In the genomic region with DNA sequence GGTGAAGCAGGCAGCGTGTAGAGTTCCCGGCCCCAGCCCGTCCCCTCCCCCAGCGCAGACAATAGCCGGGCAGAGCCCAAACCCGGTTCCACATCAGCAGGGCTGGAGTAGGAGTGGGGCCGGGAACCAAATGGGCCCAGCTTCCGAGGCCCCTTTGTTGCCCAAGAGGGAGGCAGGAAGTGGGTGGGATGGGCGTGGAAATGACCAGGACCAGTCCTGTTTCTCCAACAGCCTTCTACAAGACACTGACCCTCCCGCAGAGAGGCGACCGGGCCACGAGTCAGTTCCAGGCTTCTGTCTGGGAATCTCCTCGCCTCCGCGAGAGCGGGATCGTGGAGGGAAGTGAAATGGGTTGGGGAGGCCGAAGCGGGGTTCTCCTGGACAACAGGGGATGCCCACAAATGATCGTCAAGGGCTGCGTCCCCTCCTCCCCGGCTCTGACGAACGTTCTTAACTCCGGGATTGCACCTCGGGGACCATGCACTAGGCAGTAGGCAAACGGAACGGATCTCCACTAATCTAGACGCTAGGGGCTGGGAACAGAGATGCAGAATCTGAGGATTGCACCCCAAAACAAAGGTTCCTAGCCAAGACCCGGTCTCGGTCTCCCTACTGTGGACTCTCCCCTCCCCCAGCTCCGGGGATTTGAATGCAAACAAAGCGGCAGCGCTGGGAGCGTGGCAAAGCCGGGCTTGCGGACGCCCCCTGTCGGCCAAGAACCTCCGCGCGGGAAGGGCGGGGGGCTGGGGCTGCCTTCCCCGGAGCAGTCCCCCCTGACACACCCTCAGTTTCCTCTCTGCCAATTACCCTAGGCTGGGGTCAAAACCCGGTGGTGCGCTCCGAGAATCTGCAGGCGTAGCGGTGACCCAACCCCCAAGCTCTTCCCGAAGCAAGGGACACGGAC, we compare ENCODE assay signal across 8 mouse cellular contexts. TPM values are rescaled to one million over a fixed set of nuclear protein-coding genes. Genes with fewer than 3 reads are reported as not detected.
DNase-seq lines count a peak whose midpoint lies in the region; ATAC-seq and TF ChIP-seq lines count a peak whose summit lies in the region.

No protein-coding gene starts in this region.

- no peaks in the 10 kb centered on the region for H3K9me3 ChIP-seq in CH12.LX (replicated peaks; ENCODE audit: low read length)
- no peaks in the 10 kb centered on the region for H3K9me3 ChIP-seq in forebrain, embryonic 15.5 days
- no peaks in the 10 kb centered on the region for H3K9me3 ChIP-seq in neural tube, embryonic 15.5 days (replicated peaks)

- peak; percentile 24 for TF ChIP-seq RAD21 in CH12.LX (IDR thresholded peaks at IDR 0.05; ENCODE audit: low read depth, low read length)

- ATAC-seq in forebrain, embryonic 15.5 days (replicated peaks), result peak; percentile 86
- ATAC-seq in neural tube, embryonic 15.5 days (ENCODE audit: low FRiP score), result peak; percentile 84

- peak overlapping the region; percentile 5; the same call in 1 of the 2 replicates for H3K27ac ChIP-seq in CH12.LX (ENCODE audit: insufficient read depth, low read depth)
- peak overlapping the region; percentile 98 for H3K27ac ChIP-seq in forebrain, embryonic 15.5 days (replicated peaks)
- H3K27ac ChIP-seq in neural tube, embryonic 15.5 days (replicated peaks), result peak overlapping the region; percentile 96

- peak overlapping the region; percentile 60 for H3K9ac ChIP-seq in CH12.LX (ENCODE audit: insufficient read depth, low read depth)
- H3K9ac ChIP-seq in forebrain, embryonic 15.5 days (replicated peaks), result peak overlapping the region; percentile 100
- H3K9ac ChIP-seq in neural tube, embryonic 15.5 days (replicated peaks), result peak overlapping the region; percentile 97

- H3K4me2 ChIP-seq in CH12.LX (ENCODE audit: insufficient read depth, low read depth, poor library complexity, severe bottlenecking), result peak overlapping the region; percentile 97
- peak overlapping the region; percentile 94 for H3K4me2 ChIP-seq in forebrain, embryonic 15.5 days (replicated peaks)
- peak overlapping the region; percentile 95 for H3K4me2 ChIP-seq in neural tube, embryonic 15.5 days

- peaks cover 14 to 50% of the 10 kb centered on the region in 2 experiments for H3K4me1 ChIP-seq in CH12.LX (ENCODE audit: control insufficient read depth in 1 of 2, insufficient read depth in 2 of 2)
- peaks cover 33% of the 10 kb centered on the region for H3K4me1 ChIP-seq in forebrain, embryonic 15.5 days
- peaks cover 40% of the 10 kb centered on the region for H3K4me1 ChIP-seq in neural tube, embryonic 15.5 days

- peaks cover 38% of the 10 kb centered on the region for H3K27me3 ChIP-seq in CH12.LX (replicated peaks)
- H3K27me3 ChIP-seq in forebrain, embryonic 15.5 days, result 0 out of 2 replicates have a peak, but pooled peaks cover 3% of the 10 kb centered on the region
- no peaks in the 10 kb centered on the region for H3K27me3 ChIP-seq in neural tube, embryonic 15.5 days (replicated peaks)

- peak; percentile 33; the same call in 1 of the 2 replicates for TF ChIP-seq EP300 in CH12.LX (IDR thresholded peaks at IDR 0.05; ENCODE audit: low read length)

- in situ Hi-C loops in CH12.LX (cut with MboI; ENCODE audit: low pct_ligation_motif_present, low pct_unique_long_range_greater_than_20kb, low sequenced_read_pairs), result loop anchor here (5.0 kb wide), 1 partner anchor 75 kb away; no protein-coding TSS in a partner anchor

- intact Hi-C loops in heart, postnatal 25 days (cut with DNase I), result loop anchor here (2.0 kb wide), 1 partner anchor 78 kb away; no protein-coding TSS in a partner anchor

- H3K36me3 ChIP-seq in CH12.LX (replicated peaks in 1 of 2; ENCODE audit: control insufficient read depth in 1 of 2, insufficient read depth in 1 of 2, low read length in 1 of 2), result peaks cover 12 to 18% of the 10 kb centered on the region in 2 experiments
- H3K36me3 ChIP-seq in forebrain, embryonic 15.5 days, result peaks cover 35% of the 10 kb centered on the region
- peaks cover 29% of the 10 kb centered on the region for H3K36me3 ChIP-seq in neural tube, embryonic 15.5 days

- peak in 1 of 2 experiments; percentile 76; a peak in 2 of 4 replicates for TF ChIP-seq CTCF in CH12.LX (conservative IDR thresholded peaks at IDR 0.05 in 1 of 2, IDR thresholded peaks at IDR 0.05 in 1 of 2; ENCODE audit: low read depth in 2 of 2, low read length in 2 of 2)

- peak overlapping the region; percentile 58 to 77 (median 71) for H3K4me3 ChIP-seq in CH12.LX (replicated peaks in 1 of 3; ENCODE audit: low read depth in 2 of 3, low read length in 2 of 3, poor library complexity in 1 of 3)
- peak overlapping the region; percentile 79 for H3K4me3 ChIP-seq in forebrain, embryonic 15.5 days
- peak overlapping the region; percentile 96 for H3K4me3 ChIP-seq in neural tube, embryonic 15.5 days (replicated peaks)

- no peak; the same call in 1 of the 2 replicates for TF ChIP-seq POLR2A in CH12.LX (IDR thresholded peaks at IDR 0.05; ENCODE audit: low read depth, low read length)

- dilution Hi-C loops in CH12.LX (cut with MboI; ENCODE audit: extremely low pct_ligation_motif_present, extremely low pct_unique_long_range_greater_than_20kb, low sequenced_read_pairs), result no loop called here

- WGBS in forebrain, embryonic 15.5 days, result under 1% methylated on average over 52 of the region's 52 CpGs
- WGBS in neural tube, embryonic 15.5 days, result under 1% methylated on average over 50 of the region's 52 CpGs

- peak; percentile 77 for DNase-seq in CH12.LX (ENCODE audit: extremely low read depth)
- peak; percentile 67 for DNase-seq in c-Kit-positive CD71-negative TER-119-negative erythroid progenitor cells, embryonic 14.5 days (ENCODE audit: low read depth)
- DNase-seq in heart, postnatal 25 days (ENCODE audit: low spot score), result peak; percentile 90
- DNase-seq in layer of hippocampus, adult 18-20 months (ENCODE audit: low spot score in 2 of 2), result peak; percentile 83 to 95
- DNase-seq in lung, adult 18-20 months, result peak; percentile 91 to 95
- DNase-seq in testis, postnatal 14 days (ENCODE audit: low spot score), result peak; percentile 85

- no peaks in the 10 kb centered on the region for H3K79me2 ChIP-seq in CH12.LX (replicated peaks; ENCODE audit: control insufficient read depth, extremely low read depth, insufficient read depth, poor library complexity, severe bottlenecking)

TF ChIP-seq in CH12.LX, 34 proteins besides CTCF, POLR2A, EP300 and RAD21 (continues in another document):
- TF ChIP-seq USF1 (IDR thresholded peaks at IDR 0.05; ENCODE audit: low read depth, low read length) (no peak), TBP (conservative IDR thresholded peaks at IDR 0.05; ENCODE audit: low read depth, low read length) (no peak), MAX (IDR thresholded peaks at IDR 0.05; ENCODE audit: low read length) (peak; percentile 86), JUND (conservative IDR thresholded peaks at IDR 0.05; ENCODE audit: low read depth, low read length) (no peak), KAT2A (IDR thresholded peaks at IDR 0.05; ENCODE audit: insufficient replicate concordance, low read length) (0 out of 2 replicates have a peak, but pooled peaks have one; percentile 44), BHLHE40 (IDR thresholded peaks at IDR 0.05; ENCODE audit: low read depth, low read length) (0 out of 2 replicates have a peak, but pooled peaks have one; percentile 35), RCOR1 (conservative IDR thresholded peaks at IDR 0.05; ENCODE audit: low read depth, low read length) (0 out of 2 replicates have a peak, but pooled peaks have one; percentile 27), ETS1 (conservative IDR thresholded peaks at IDR 0.05; ENCODE audit: low read depth, low read length) (peak; percentile 39)

RNA-seq across cellular contexts. Expression of a gene that starts 1.3 kb away (rescaled TPM):
- total RNA-seq in CH12.LX (2012; rRNA removed) (2.2 and 3.4 TPM in 2 replicates), CH12.LX (2014; rRNA removed) (0.63 and 0.70 TPM in 2 replicates)
- 1.5 and 1.7 TPM in 2 replicates for polyA plus RNA-seq in CH12.LX (2012; ENCODE audit: insufficient read length, low read depth)
- polyA plus RNA-seq in forebrain, embryonic 15.5 days (2015; fragmentation: Nextera tagmentation; extraction: Ambion mirVana), result 38.2 and 38.6 TPM in 2 replicates
- 10 to 100 TPM; 14.8 to 15.7 TPM for total RNA-seq in heart, postnatal 25 days (2021)
- 10 to 100 TPM in 1 of 2 experiments, 1 to 10 TPM in 1; 9.7 to 10.6 TPM for total RNA-seq in layer of hippocampus, adult 18-20 months (2021)
- 20.5 and 20.8 TPM in 2 replicates for polyA plus RNA-seq in neural tube, embryonic 15.5 days (2015; fragmentation: Nextera tagmentation; extraction: Ambion mirVana)

RNA-seq across cellular contexts. Expression of a gene that starts 9.6 kb away (rescaled TPM):
- total RNA-seq in CH12.LX (2012; rRNA removed) (11.6 and 14.8 TPM in 2 replicates), CH12.LX (2014; rRNA removed) (4.3 and 5.1 TPM in 2 replicates)
- 8.5 and 11.6 TPM in 2 replicates for polyA plus RNA-seq in CH12.LX (2012; ENCODE audit: insufficient read length, low read depth)
- 18.2 and 19.2 TPM in 2 replicates for polyA plus RNA-seq in forebrain, embryonic 15.5 days (2015; fragmentation: Nextera tagmentation; extraction: Ambion mirVana)
- total RNA-seq in heart, postnatal 25 days (2021), result 1 to 10 TPM; 5.6 to 8.1 TPM
- total RNA-seq in layer of hippocampus, adult 18-20 months (2021), result 10 to 100 TPM; 11.1 TPM
- 29.4 and 33.0 TPM in 2 replicates for polyA plus RNA-seq in neural tube, embryonic 15.5 days (2015; fragmentation: Nextera tagmentation; extraction: Ambion mirVana)

RNA-seq across cellular contexts. Expression of a gene that starts 17.6 kb away (rescaled TPM):
- 0.08 TPM in 1 of 2 replicates, not detected in the other for total RNA-seq in CH12.LX (2012; rRNA removed)
- total RNA-seq in CH12.LX (2014; rRNA removed), result not detected in 2 replicates
- 1.7 and 3.9 TPM in 2 replicates for polyA plus RNA-seq in CH12.LX (2012; ENCODE audit: insufficient read length, low read depth)
- 1.1 TPM in 1 of 2 replicates, not detected in the other for polyA plus RNA-seq in forebrain, embryonic 15.5 days (2015; fragmentation: Nextera tagmentation; extraction: Ambion mirVana)
- total RNA-seq in heart, postnatal 25 days (2021), result 100 to 1,000 TPM; 112 to 186 TPM
- total RNA-seq in layer of hippocampus, adult 18-20 months (2021), result not detected
- polyA plus RNA-seq in neural tube, embryonic 15.5 days (2015; fragmentation: Nextera tagmentation; extraction: Ambion mirVana), result 0.36 and 1.2 TPM in 2 replicates

RNA-seq across cellular contexts. Expression of a gene that starts 20.1 kb away (rescaled TPM):
- 6.1 and 6.7 TPM in 2 replicates for total RNA-seq in CH12.LX (2012; rRNA removed)
- total RNA-seq in CH12.LX (2014; rRNA removed), result 2.8 and 4.1 TPM in 2 replicates
- polyA plus RNA-seq in CH12.LX (2012; ENCODE audit: insufficient read length, low read depth), result 3.7 and 4.9 TPM in 2 replicates
- polyA plus RNA-seq in forebrain, embryonic 15.5 days (2015; fragmentation: Nextera tagmentation; extraction: Ambion mirVana), result 12.0 and 14.4 TPM in 2 replicates
- total RNA-seq in heart, postnatal 25 days (2021), result 100 to 1,000 TPM; 215 to 337 TPM
- total RNA-seq in layer of hippocampus, adult 18-20 months (2021), result 1 to 10 TPM; 5.1 to 6.8 TPM
- polyA plus RNA-seq in neural tube, embryonic 15.5 days (2015; fragmentation: Nextera tagmentation; extraction: Ambion mirVana), result 21.6 and 21.8 TPM in 2 replicates

RNA-seq across cellular contexts. Expression of a gene that starts 45.1 kb away (rescaled TPM):
- 8.4 and 9.2 TPM in 2 replicates for total RNA-seq in CH12.LX (2012; rRNA removed)
- total RNA-seq in CH12.LX (2014; rRNA removed), result 2.8 and 3.0 TPM in 2 replicates
- polyA plus RNA-seq in CH12.LX (2012; ENCODE audit: insufficient read length, low read depth), result 7.1 and 8.8 TPM in 2 replicates
- polyA plus RNA-seq in forebrain, embryonic 15.5 days (2015; fragmentation: Nextera tagmentation; extraction: Ambion mirVana), result 5.2 and 5.9 TPM in 2 replicates
- 10 to 100 TPM; 14.7 to 15.7 TPM for total RNA-seq in heart, postnatal 25 days (2021)
- 10 to 100 TPM; 40.8 to 41.3 TPM for total RNA-seq in layer of hippocampus, adult 18-20 months (2021)
- 3.1 and 4.5 TPM in 2 replicates for polyA plus RNA-seq in neural tube, embryonic 15.5 days (2015; fragmentation: Nextera tagmentation; extraction: Ambion mirVana)

Comparison
In these comparisons a context has a peak if more than half of its experiments do, and no peak if none do; other contexts are left out.
1. Peak in every context shown above with its lines: DNase-seq, ATAC-seq, H3K4me3 ChIP-seq and H3K27ac ChIP-seq.
2. H3K27ac ChIP-seq: peak in every context shown above with its lines; median percentile 98 in forebrain, embryonic 15.5 days; 96 in neural tube, embryonic 15.5 days; 5 in CH12.LX.
3. RNA of a gene that starts 17.6 kb away (total RNA-seq): 112 to 186 TPM in heart, postnatal 25 days; not detected in layer of hippocampus, adult 18-20 months and 0.08 TPM in CH12.LX; every median in the first group is over 10 times any median in the second.